Mouse (Mus musculus): ENCODE data around the gene Ascl2. TPM values are rescaled to one million over a fixed set of nuclear protein-coding genes. Genes with fewer than 3 reads are reported as not detected.

The Ascl2 gene
- total RNA-seq, 2 experiments from 2014 or later: not detected

GRCm38 (mm10) chr7:142918641-142919628, 50.1 kb downstream of the Ascl2 start:
- peak; percentile 65 to 76 for DNase-seq (ENCODE audit: low spot score in 2 of 2)

DNA sequence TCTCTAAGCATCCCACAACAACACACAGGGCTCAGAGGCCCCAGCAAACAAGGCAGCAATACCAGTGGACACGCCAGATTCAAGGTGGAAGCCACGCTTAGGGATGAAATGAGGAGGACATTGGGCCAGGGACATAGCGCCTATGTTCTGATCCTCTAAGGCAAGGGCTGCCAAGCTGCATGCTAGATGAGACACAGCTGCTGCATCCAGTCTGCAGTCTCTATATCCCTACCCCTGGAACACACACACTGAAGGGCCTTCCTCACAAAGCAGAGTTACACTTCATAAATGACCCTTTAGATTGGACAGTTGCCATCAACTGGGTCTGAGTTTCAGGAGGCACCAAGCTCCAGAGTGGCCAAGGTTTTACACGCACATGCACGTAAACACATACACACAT, 51.4 kb downstream of the Ascl2 start:
- no peak for DNase-seq (ENCODE audit: low spot score in 2 of 2)

Other genes with a start within 250 kb of the Ascl2 start
- not detected for gene Ins2, start 225.9 kb downstream of the Ascl2 start, total RNA-seq (2021)
- 1 to 10 TPM in 1 of 2 experiments, under 1 TPM in 1; 0.89 to 1.1 TPM for gene Th, start 38.1 kb downstream of the Ascl2 start, total RNA-seq (2021)
- gene Tspan32, start 35.8 kb upstream of the Ascl2 start, total RNA-seq (2021): under 1 TPM in 1 of 2 experiments, not detected in 1; 0.44 TPM
- gene Cd81, start 83.5 kb upstream of the Ascl2 start, total RNA-seq (2021): 100 to 1,000 TPM; 388 to 392 TPM
- gene Tssc4, start 100.0 kb upstream of the Ascl2 start, total RNA-seq (2021): 10 to 100 TPM; 37.8 to 39.6 TPM
- gene Trpm5, start 125.4 kb upstream of the Ascl2 start, total RNA-seq (2021): not detected
- gene Kcnq1, start 137.1 kb upstream of the Ascl2 start, total RNA-seq (2021): under 1 TPM; 0.30 to 0.54 TPM

Measured in left cerebral cortex, adult 18-20 months (tissue).